Mouse (Mus musculus) forebrain, embryonic 13.5 days (tissue): Measurements from ENCODE around the gene Lrch1. TPM values are rescaled to one million over a fixed set of nuclear protein-coding genes. Genes with fewer than 3 reads are reported as not detected.

ENCODE experiments used
- ATAC-seq: fragments of 200-750 bp; cut with Nextera tagmentation; 2 replicates; pipeline ENCODE4 v1.8.0; 2017
- H3K27ac ChIP-seq: fragments of 300-500 bp; sonication (generic); 2 replicates; pipeline ENCODE4 v1.5.1; 2015; ENCODE audit warnings: inconsistent platforms, mild to moderate bottlenecking, moderate library complexity
- H3K27me3 ChIP-seq: fragments of 300-500 bp; sonication (generic); 2 replicates; pipeline ENCODE4 v1.6.1; 2015; ENCODE audit warnings: mild to moderate bottlenecking, inconsistent platforms
- H3K36me3 ChIP-seq: fragments of 300-500 bp; sonication (generic); 2 replicates; pipeline ENCODE4 v1.6.1; 2015; ENCODE audit warnings: mild to moderate bottlenecking, inconsistent platforms; ENCODE audit not compliant: poor library complexity, severe bottlenecking
- H3K4me1 ChIP-seq: fragments of 300-500 bp; sonication (generic); 2 replicates; pipeline ENCODE4 v1.6.1; 2015; ENCODE audit warnings: inconsistent platforms
- H3K4me2 ChIP-seq: fragments of 300-500 bp; sonication (generic); 2 replicates; pipeline ENCODE4 v1.6.1; 2015; ENCODE audit warnings: inconsistent platforms, mild to moderate bottlenecking, moderate library complexity
- H3K4me3 ChIP-seq: fragments of 300-500 bp; sonication (generic); 2 replicates; pipeline ENCODE4 v1.5.1; 2015; ENCODE audit warnings: mild to moderate bottlenecking, inconsistent platforms
- H3K9ac ChIP-seq: fragments of 300-500 bp; sonication (generic); 2 replicates; pipeline ENCODE4 v1.6.1; 2015; ENCODE audit warnings: mild to moderate bottlenecking, inconsistent platforms
- H3K9me3 ChIP-seq: fragments of 300-500 bp; sonication (generic); replicated peaks from 2 replicates; pipeline ENCODE4 v1.6.1; 2016; ENCODE audit warnings: inconsistent platforms
- WGBS: fragments of 180-500 bp; shearing (Covaris S2); methylation state at CpG from one replicate; pipeline ENCODE4 v1.1.7; 2015; 5-methylcytosine and 5-hydroxymethylcytosine counted together
- polyA plus RNA-seq: library from polyadenylated mRNA; unstranded; fragments of >200 nt; fragmentation: Nextera tagmentation; extraction: Ambion mirVana; gene quantifications from 2 replicates; pipeline ENCODE4 v1.2.1, GENCODE M21; 2015

Lrch1 gene
- polyA plus RNA-seq = 7.9 and 8.3 TPM in 2 replicates

- Histone ChIP-seq H3K36me3 (no peaks in the 10 kb centered on the region; the same call in 1 of the 2 replicates), H3K4me3 (peak within 1 kb of the TSS; percentile 86), H3K27me3 (no peaks in the 10 kb centered on the region), H3K4me2 (peak within 1 kb of the TSS; percentile 84), H3K9ac (peak within 1 kb of the TSS; percentile 89), H3K4me1 (peaks cover 26% of the 10 kb centered on the region), H3K9me3 (no peaks in the 10 kb centered on the region), H3K27ac (peak within 1 kb of the TSS; percentile 82)
- peak; percentile 83 for ATAC-seq
- WGBS = 0% methylated on average over 58 of the region's 65 CpGs
Measured at GRCm38 (mm10) chr14:74947376-74948013, at the start of gene Lrch1. TSS of gene Lrch1 (minus strand) at chr14:74947876.

DNA sequence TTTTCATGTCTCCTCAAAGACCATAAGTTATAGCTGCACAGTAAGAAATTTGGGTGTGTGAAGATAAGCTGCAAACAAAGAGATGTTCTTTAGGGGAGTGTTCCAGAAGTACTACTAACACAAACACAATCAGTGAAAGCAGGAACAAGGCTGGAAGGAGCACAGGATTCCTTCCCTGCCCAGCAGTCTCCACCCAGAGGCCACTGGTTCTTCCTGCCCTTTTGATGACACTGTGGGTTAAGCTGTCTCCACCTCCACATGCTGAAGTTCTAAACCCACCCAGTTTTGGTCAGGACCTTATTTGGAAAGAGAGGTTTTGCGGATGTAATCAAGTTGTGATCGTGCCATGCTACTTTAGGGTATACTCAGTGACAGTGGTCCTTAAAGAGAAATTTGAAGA lies 49.4 kb upstream of the Lrch1 start:
- Histone ChIP-seq H3K4me1 (no peaks in the 10 kb centered on the region), H3K27me3 (no peaks in the 10 kb centered on the region), H3K9ac (no peak overlapping the region), H3K4me3 (no peak overlapping the region), H3K9me3 (no peaks in the 10 kb centered on the region), H3K27ac (no peak overlapping the region), H3K4me2 (no peak overlapping the region), H3K36me3 (no peaks in the 10 kb centered on the region)
- WGBS = 98% methylated on average over 2 of the region's 2 CpGs
- ATAC-seq = no peak

- H3K4me3 ChIP-seq = no peak overlapping the region
- H3K4me1 ChIP-seq = no peaks in the 10 kb centered on the region
- no peak overlapping the region for H3K4me2 ChIP-seq
- H3K9me3 ChIP-seq = no peaks in the 10 kb centered on the region
- no peaks in the 10 kb centered on the region for H3K27me3 ChIP-seq
- no peaks in the 10 kb centered on the region for H3K36me3 ChIP-seq
- 83% methylated on average over 3 of the region's 3 CpGs for WGBS
- H3K9ac ChIP-seq = no peak overlapping the region
- no peak overlapping the region for H3K27ac ChIP-seq
- ATAC-seq = no peak
Measured at GRCm38 (mm10) chr14:74996556-74996955, 48.9 kb upstream of the Lrch1 start.

- no peak overlapping the region for H3K4me3 ChIP-seq
- no peaks in the 10 kb centered on the region for H3K9me3 ChIP-seq
- no peak overlapping the region for H3K9ac ChIP-seq
- no peaks in the 10 kb centered on the region for H3K27me3 ChIP-seq
- no peaks in the 10 kb centered on the region for H3K4me1 ChIP-seq
- no peak overlapping the region for H3K4me2 ChIP-seq
- WGBS = 0% methylated on average over 1 of the region's 1 CpGs
- no peak overlapping the region for H3K27ac ChIP-seq
- H3K36me3 ChIP-seq = no peaks in the 10 kb centered on the region
- ATAC-seq = peak; percentile 33; the same call in 1 of the 2 replicates
Measured at GRCm38 (mm10) chr14:74990504-74990903, 42.8 kb upstream of the Lrch1 start.

DNA sequence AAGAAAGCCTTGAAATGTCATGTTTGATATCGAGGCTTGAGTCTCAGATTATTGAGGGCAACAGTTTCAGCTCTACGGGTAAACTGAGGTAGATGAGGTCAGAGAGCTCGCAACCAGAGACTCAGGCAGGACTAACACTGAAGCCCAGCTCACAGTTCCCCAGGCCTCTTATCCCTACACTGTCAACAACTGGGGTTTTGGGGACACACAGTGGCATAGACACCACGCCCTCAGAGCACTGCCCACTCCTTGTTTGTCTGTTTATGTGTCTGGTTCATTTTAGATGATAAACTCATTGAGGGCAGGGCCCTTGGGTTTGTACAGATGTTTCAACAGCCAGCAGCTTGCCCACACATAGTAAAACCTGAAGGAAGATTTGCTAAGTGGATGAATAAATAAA lies 42.2 kb upstream of the Lrch1 start:
- no peaks in the 10 kb centered on the region for H3K9me3 ChIP-seq
- 93% methylated on average over 4 of the region's 4 CpGs for WGBS

DNA sequence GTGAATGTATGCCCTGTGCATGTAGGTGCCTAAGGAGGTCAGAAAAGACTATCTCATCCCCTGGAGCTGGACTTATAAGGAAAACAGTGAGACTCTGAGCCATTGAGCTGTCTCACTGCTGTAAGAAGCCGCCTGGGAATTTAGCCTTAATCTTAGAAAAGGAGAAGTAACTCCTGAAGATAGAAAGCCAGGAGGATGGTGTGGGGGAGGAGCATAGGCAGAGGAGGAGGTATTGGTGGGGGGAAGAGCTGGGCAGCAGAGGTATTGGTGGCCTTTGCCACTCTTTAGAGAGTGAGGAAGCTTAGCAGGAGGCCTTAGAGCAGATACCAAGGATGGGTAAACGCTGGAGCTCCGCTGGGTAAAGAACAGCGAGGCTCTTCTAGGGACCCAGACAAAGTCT lies 41.6 kb upstream of the Lrch1 start:
- H3K9ac ChIP-seq = no peak overlapping the region
- H3K36me3 ChIP-seq = no peaks in the 10 kb centered on the region
- no peaks in the 10 kb centered on the region for H3K27me3 ChIP-seq
- ATAC-seq = no peak
- no peak overlapping the region for H3K27ac ChIP-seq
- no peak overlapping the region for H3K4me3 ChIP-seq
- no peak overlapping the region for H3K4me2 ChIP-seq
- 38% methylated on average over 4 of the region's 4 CpGs for WGBS
- H3K4me1 ChIP-seq = no peaks in the 10 kb centered on the region
- H3K9me3 ChIP-seq = no peaks in the 10 kb centered on the region

More for the DNA sequence above, 42.2 kb upstream of the Lrch1 start:
- Histone ChIP-seq H3K4me2 (no peak overlapping the region), H3K4me1 (no peaks in the 10 kb centered on the region), H3K36me3 (no peaks in the 10 kb centered on the region), H3K27me3 (no peaks in the 10 kb centered on the region), H3K9ac (no peak overlapping the region), H3K27ac (no peak overlapping the region), H3K4me3 (no peak overlapping the region)
- no peak for ATAC-seq

- no peak overlapping the region for H3K27ac ChIP-seq
- H3K4me3 ChIP-seq = no peak overlapping the region
- H3K4me2 ChIP-seq = no peak overlapping the region
- ATAC-seq = no peak
- H3K9ac ChIP-seq = no peak overlapping the region
- no peaks in the 10 kb centered on the region for H3K27me3 ChIP-seq
- H3K4me1 ChIP-seq = no peaks in the 10 kb centered on the region
- no peaks in the 10 kb centered on the region for H3K36me3 ChIP-seq
- no peaks in the 10 kb centered on the region for H3K9me3 ChIP-seq
- WGBS = 67% methylated on average over 3 of the region's 3 CpGs
Measured at GRCm38 (mm10) chr14:74986527-74986926, 38.9 kb upstream of the Lrch1 start.

DNA sequence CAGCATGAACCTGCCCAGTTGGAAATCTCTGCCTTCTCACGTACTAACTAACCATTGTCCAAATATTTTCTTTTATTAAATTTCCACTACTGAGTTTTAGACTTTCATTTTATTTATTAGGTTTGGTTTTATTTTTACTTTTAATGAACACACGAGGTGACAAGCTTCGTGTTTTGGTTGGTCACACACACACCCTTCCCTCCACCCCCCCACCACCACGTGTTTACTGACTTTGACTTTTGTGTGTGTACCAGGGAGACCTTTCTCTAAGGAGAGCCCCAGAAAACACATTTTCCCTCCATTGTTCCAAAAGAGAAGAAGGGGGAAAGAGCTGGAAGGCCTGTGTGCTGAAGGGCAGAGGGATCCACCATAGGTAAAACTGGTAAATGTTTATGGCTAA lies 38.0 kb upstream of the Lrch1 start:
- H3K4me3 ChIP-seq = no peak overlapping the region
- no peaks in the 10 kb centered on the region for H3K36me3 ChIP-seq
- H3K4me1 ChIP-seq = no peaks in the 10 kb centered on the region
- no peak overlapping the region for H3K4me2 ChIP-seq
- 69% methylated on average over 4 of the region's 4 CpGs for WGBS
- no peak overlapping the region for H3K9ac ChIP-seq
- no peaks in the 10 kb centered on the region for H3K9me3 ChIP-seq
- H3K27ac ChIP-seq = no peak overlapping the region
- no peaks in the 10 kb centered on the region for H3K27me3 ChIP-seq
- ATAC-seq = no peak

DNA sequence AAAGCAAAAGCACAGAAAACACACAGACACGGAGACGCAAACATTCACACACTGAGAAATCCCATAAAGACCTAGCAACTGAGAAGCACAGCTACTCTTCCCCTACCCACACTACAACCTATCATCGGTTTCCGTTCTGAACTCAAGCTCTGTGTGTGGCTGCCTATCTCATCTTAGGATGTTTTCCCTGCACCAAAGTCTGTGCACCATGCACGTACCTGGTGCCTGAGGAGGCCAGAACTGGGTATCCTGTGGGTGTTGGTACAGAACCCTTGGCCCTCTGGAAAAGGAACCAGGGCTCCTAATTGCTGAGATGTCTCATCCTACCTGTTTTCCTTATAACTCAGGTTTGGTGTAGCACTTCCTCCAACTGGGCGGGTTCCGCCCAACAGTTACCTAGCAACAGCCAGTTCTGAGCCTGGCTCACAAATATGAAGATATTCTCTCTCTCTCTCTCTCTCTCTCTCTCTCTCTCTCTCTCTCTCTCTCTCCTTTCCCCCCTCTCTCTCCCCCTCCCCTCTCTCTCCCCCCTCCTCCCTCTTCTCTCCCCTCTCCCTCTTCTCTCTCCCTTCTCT lies 37.2 kb upstream of the Lrch1 start:
- WGBS = 78% methylated on average over 7 of the region's 7 CpGs
- no peak for ATAC-seq

DNA sequence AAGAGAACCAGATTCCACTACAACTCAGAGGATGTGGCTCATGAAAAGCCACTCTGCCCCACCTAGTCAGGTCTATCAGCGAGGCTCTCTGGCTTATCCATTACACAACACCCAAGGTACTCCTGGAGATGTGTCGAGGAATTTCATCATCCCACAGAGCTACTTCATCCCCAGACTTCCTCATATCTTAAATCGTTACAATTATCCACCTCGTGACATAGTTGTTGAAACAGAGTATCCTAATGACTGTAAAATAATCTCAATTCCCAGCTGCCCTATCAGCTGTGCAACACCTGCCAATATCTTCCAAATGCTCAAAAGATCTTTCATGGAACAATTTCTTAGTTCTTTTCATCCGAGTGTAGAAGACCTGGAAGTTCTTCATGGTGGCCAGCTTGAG lies 35.4 kb upstream of the Lrch1 start:
- WGBS = 87% methylated on average over 5 of the region's 5 CpGs
- no peak for ATAC-seq

More for the DNA sequence above, 37.2 kb upstream of the Lrch1 start:
- Histone ChIP-seq H3K4me3 (no peak overlapping the region), H3K4me1 (no peaks in the 10 kb centered on the region), H3K27me3 (no peaks in the 10 kb centered on the region), H3K27ac (no peak overlapping the region), H3K9me3 (no peaks in the 10 kb centered on the region), H3K9ac (no peak overlapping the region), H3K36me3 (no peaks in the 10 kb centered on the region), H3K4me2 (no peak overlapping the region)

GRCm38 (mm10) chr14:74981016-74981415 lies 33.3 kb upstream of the Lrch1 start:
- ATAC-seq = no peak
- Histone ChIP-seq H3K27me3 (no peaks in the 10 kb centered on the region), H3K36me3 (no peaks in the 10 kb centered on the region), H3K4me2 (no peak overlapping the region), H3K9me3 (no peaks in the 10 kb centered on the region), H3K4me1 (no peaks in the 10 kb centered on the region), H3K4me3 (no peak overlapping the region), H3K9ac (no peak overlapping the region), H3K27ac (no peak overlapping the region)
- 68% methylated on average over 3 of the region's 3 CpGs for WGBS

More for the DNA sequence above, 35.4 kb upstream of the Lrch1 start:
- Histone ChIP-seq H3K36me3 (no peaks in the 10 kb centered on the region), H3K4me3 (no peak overlapping the region), H3K9ac (no peak overlapping the region), H3K27me3 (no peaks in the 10 kb centered on the region), H3K9me3 (no peaks in the 10 kb centered on the region), H3K4me1 (no peaks in the 10 kb centered on the region), H3K27ac (no peak overlapping the region), H3K4me2 (no peak overlapping the region)

DNA sequence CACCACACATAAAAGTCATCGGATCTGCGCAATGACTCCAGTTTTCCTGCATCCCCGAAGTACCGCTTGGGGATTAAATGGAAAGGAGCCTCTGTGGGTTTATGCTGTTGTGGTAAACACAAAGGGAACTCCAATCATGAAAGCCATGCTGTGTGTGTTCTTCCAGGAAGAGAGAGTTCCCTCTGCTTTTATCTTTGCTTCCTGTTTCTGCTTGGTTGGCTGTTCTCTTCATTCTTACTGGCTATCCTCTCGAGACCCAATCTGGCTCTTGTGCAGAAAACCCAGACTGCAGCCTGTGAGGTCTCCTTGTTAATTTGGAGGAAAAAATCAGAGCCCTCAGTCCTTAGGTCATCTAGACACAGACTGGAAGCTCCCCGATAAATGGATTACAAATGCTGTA lies 29.3 kb upstream of the Lrch1 start:
- no peak overlapping the region for H3K4me3 ChIP-seq
- no peaks in the 10 kb centered on the region for H3K4me1 ChIP-seq
- no peaks in the 10 kb centered on the region for H3K27me3 ChIP-seq
- H3K27ac ChIP-seq = no peak overlapping the region
- no peaks in the 10 kb centered on the region for H3K36me3 ChIP-seq
- ATAC-seq = no peak
- H3K4me2 ChIP-seq = no peak overlapping the region
- 71% methylated on average over 6 of the region's 6 CpGs for WGBS
- H3K9me3 ChIP-seq = no peaks in the 10 kb centered on the region
- H3K9ac ChIP-seq = no peak overlapping the region
